Mouse (Mus musculus) myocyte (in vitro differentiated cells): Measurements from ENCODE around the gene Akip1. TPM values are rescaled to one million over a fixed set of nuclear protein-coding genes. Genes with fewer than 3 reads are reported as not detected.

Source experiments
- H3K27me3 ChIP-seq: one replicate; pipeline ENCODE4 v1.6.1; 2011; ENCODE audit not compliant: control insufficient read depth, insufficient read depth, insufficient read length
- H3K36me3 ChIP-seq: one replicate; pipeline ENCODE4 v1.6.1; 2011; ENCODE audit not compliant: control insufficient read depth, insufficient read depth
- H3K4me2 ChIP-seq: one replicate; pipeline ENCODE4 v1.6.1; 2011; ENCODE audit warnings: low read depth, control low read depth
- H3K4me3 ChIP-seq: one replicate; pipeline ENCODE4 v1.5.1; 2011; ENCODE audit warnings: mild to moderate bottlenecking, control low read depth, moderate library complexity
- H3K79me2 ChIP-seq: one replicate; pipeline ENCODE4 v1.6.1; 2011; ENCODE audit not compliant: control insufficient read depth, insufficient read depth
- H3ac ChIP-seq: one replicate; pipeline ENCODE4 v1.6.1; 2011; ENCODE audit not compliant: control insufficient read depth, insufficient read length
- CEBPB ChIP-seq: IDR thresholded peaks from 2 replicates; pipeline ENCODE4 v1.6.1; 2011; ENCODE audit warnings: mild to moderate bottlenecking, moderate library complexity; ENCODE audit not compliant: poor library complexity, insufficient read depth, severe bottlenecking
- E2F4 ChIP-seq: IDR thresholded peaks from one replicate; pipeline ENCODE4 v1.6.1; 2011; ENCODE audit warnings: mild to moderate bottlenecking, control low read depth, moderate library complexity; ENCODE audit not compliant: insufficient read depth
- MAX ChIP-seq: IDR thresholded peaks from one replicate; pipeline ENCODE4 v1.6.1; 2011; ENCODE audit warnings: low read depth, mild to moderate bottlenecking, control low read depth
- MYOD1 ChIP-seq, 3 experiments: IDR thresholded peaks; one replicate each; pipeline ENCODE4 v1.6.1; 2011; ENCODE audit warnings: control low read depth in 2 of 3, low read depth in 2 of 3, mild to moderate bottlenecking in 2 of 3, moderate library complexity in 1 of 3; ENCODE audit not compliant: insufficient read length in 2 of 3, control insufficient read depth in 1 of 3
- MYOG ChIP-seq, 3 experiments: IDR thresholded peaks; one replicate each; pipeline ENCODE4 v1.6.1; 2011; ENCODE audit warnings: control low read depth in 2 of 3, low read depth in 2 of 3, mild to moderate bottlenecking in 2 of 3; ENCODE audit not compliant: insufficient read length in 2 of 3, control insufficient read depth in 1 of 3, insufficient read depth in 1 of 3
- POLR2A ChIP-seq: IDR thresholded peaks from one replicate; pipeline ENCODE4 v1.6.1; 2011; ENCODE audit warnings: low read depth, mild to moderate bottlenecking, control low read depth, moderate library complexity; ENCODE audit not compliant: insufficient read length
- POLR2AphosphoS2 ChIP-seq: IDR thresholded peaks from one replicate; pipeline ENCODE4 v1.6.1; 2011; ENCODE audit warnings: low read depth, control low read depth; ENCODE audit not compliant: insufficient read length
- REST ChIP-seq: IDR thresholded peaks from one replicate; pipeline ENCODE4 v1.6.1; 2011; ENCODE audit warnings: mild to moderate bottlenecking, control low read depth, moderate library complexity; ENCODE audit not compliant: insufficient read depth, insufficient read length
- SRF ChIP-seq: IDR thresholded peaks from one replicate; pipeline ENCODE4 v1.6.1; 2011; ENCODE audit warnings: low read depth; ENCODE audit not compliant: control insufficient read depth, insufficient read length
- TCF12 ChIP-seq: IDR thresholded peaks from one replicate; pipeline ENCODE4 v1.6.1; 2011; ENCODE audit warnings: mild to moderate bottlenecking, control low read depth; ENCODE audit not compliant: poor library complexity, insufficient read depth, severe bottlenecking
- TCF3 ChIP-seq: IDR thresholded peaks from one replicate; pipeline ENCODE4 v1.6.1; 2011; ENCODE audit warnings: low read depth, control low read depth; ENCODE audit not compliant: insufficient read length
- polyA plus RNA-seq: library from polyadenylated mRNA; unstranded; fragments of >200 nt; fragmentation: generic; extraction: Trizol; gene quantifications from one replicate; pipeline ENCODE4 v1.2.1, GENCODE M21; 2012; ENCODE audit warnings: missing spikeins

Gene Akip1
- polyA plus RNA-seq, 1 experiment: 17.8 TPM

- Histone ChIP-seq H3K4me2 (peak overlapping the region; percentile 58), H3K79me2 (no peaks in the 10 kb centered on the region), H3K4me3 (peak overlapping the region; percentile 27), H3ac (no peak overlapping the region), H3K27me3 (no peaks in the 10 kb centered on the region), H3K36me3 (no peaks in the 10 kb centered on the region)
- no peak for TF ChIP-seq SRF
- no peak for TF ChIP-seq E2F4
- no peak for TF ChIP-seq TCF12
- TF ChIP-seq MYOG (IDR thresholded peaks at IDR 0.05; ENCODE audit: control insufficient read depth in 1 of 3, insufficient read depth in 1 of 3, insufficient read length in 2 of 3, low read depth in 2 of 3): no peak
- no peak for TF ChIP-seq REST
- no peak for TF ChIP-seq CEBPB
- TF ChIP-seq POLR2A: no peak
- no peak for TF ChIP-seq POLR2AphosphoS2
These were observed 507 bp downstream of the Akip1 start for GRCm38 (mm10) chr7:109704016-109704377.

- Histone ChIP-seq H3K4me2 (peak overlapping the region; percentile 58), H3K27me3 (no peaks in the 10 kb centered on the region), H3K36me3 (no peaks in the 10 kb centered on the region), H3K79me2 (no peaks in the 10 kb centered on the region), H3ac (no peak overlapping the region), H3K4me3 (peak overlapping the region; percentile 27)
- TF ChIP-seq TCF3 (no peak), POLR2A (no peak)
These were observed 971 bp downstream of the Akip1 start for GRCm38 (mm10) chr7:109704461-109704860.

- Histone ChIP-seq H3K79me2 (no peaks in the 10 kb centered on the region), H3K4me3 (no peak overlapping the region), H3K27me3 (no peaks in the 10 kb centered on the region), H3K36me3 (peaks cover 6% of the 10 kb centered on the region), H3ac (no peak overlapping the region), H3K4me2 (peak overlapping the region; percentile 31)
- TF ChIP-seq MYOD1 (IDR thresholded peaks at IDR 0.05; ENCODE audit: control insufficient read depth in 1 of 3, insufficient read length in 2 of 3, low read depth in 2 of 3): peak in 2 of 3 experiments; percentile 47 to 82
- peak; percentile 6 for TF ChIP-seq TCF3
- TF ChIP-seq E2F4: no peak
- no peak for TF ChIP-seq POLR2AphosphoS2
- no peak for TF ChIP-seq REST
- no peak for TF ChIP-seq POLR2A
- TF ChIP-seq MYOG (IDR thresholded peaks at IDR 0.05; ENCODE audit: control insufficient read depth in 1 of 3, insufficient read depth in 1 of 3, insufficient read length in 2 of 3, low read depth in 2 of 3): peak in 2 of 3 experiments; percentile 68 to 71
- TF ChIP-seq CEBPB: no peak
- no peak for TF ChIP-seq MAX
- no peak for TF ChIP-seq SRF
- TF ChIP-seq TCF12: no peak
These were observed 3.7 kb downstream of the Akip1 start for GRCm38 (mm10) chr7:109707023-109707785.

- Histone ChIP-seq H3K79me2 (no peaks in the 10 kb centered on the region), H3K27me3 (no peaks in the 10 kb centered on the region), H3K4me3 (no peak overlapping the region), H3K4me2 (peak overlapping the region; percentile 40), H3K36me3 (peaks cover 12% of the 10 kb centered on the region), H3ac (no peak overlapping the region)
- TF ChIP-seq CEBPB (no peak), TCF3 (peak; percentile 75), MYOD1 (IDR thresholded peaks at IDR 0.05; ENCODE audit: control insufficient read depth in 1 of 3, insufficient read length in 2 of 3, low read depth in 2 of 3) (peak; percentile 74 to 93 (median 90)), E2F4 (no peak), POLR2A (no peak), TCF12 (peak; percentile 98), SRF (no peak), MYOG (IDR thresholded peaks at IDR 0.05; ENCODE audit: control insufficient read depth in 1 of 3, insufficient read depth in 1 of 3, insufficient read length in 2 of 3, low read depth in 2 of 3) (peak; percentile 55 to 97 (median 96))
These were observed 5.5 kb downstream of the Akip1 start for GRCm38 (mm10) chr7:109708961-109709382.

GRCm38 (mm10) chr7:109710069-109710468, 6.6 kb downstream of the Akip1 start:
- Histone ChIP-seq H3K36me3 (peaks cover 12% of the 10 kb centered on the region), H3K4me3 (no peak overlapping the region), H3K27me3 (no peaks in the 10 kb centered on the region), H3ac (no peak overlapping the region), H3K79me2 (peaks cover 4% of the 10 kb centered on the region), H3K4me2 (no peak overlapping the region)
- peak in 2 of 3 experiments; percentile 18 to 62 for TF ChIP-seq MYOD1 (IDR thresholded peaks at IDR 0.05; ENCODE audit: control insufficient read depth in 1 of 3, insufficient read length in 2 of 3, low read depth in 2 of 3)
- TF ChIP-seq MYOG (IDR thresholded peaks at IDR 0.05; ENCODE audit: control insufficient read depth in 1 of 3, insufficient read depth in 1 of 3, insufficient read length in 2 of 3, low read depth in 2 of 3): peak in 2 of 3 experiments; percentile 20 to 58
- peak; percentile 91 for TF ChIP-seq SRF
- TF ChIP-seq TCF12: no peak
